Mouse (Mus musculus) kidney, postnatal 0 days (tissue): ENCODE data around the gene Gm42957. TPM values are rescaled to one million over a fixed set of nuclear protein-coding genes. Genes with fewer than 3 reads are reported as not detected.
"Not testable (repeated sequence)": the region's sequence is repeated elsewhere in the genome, so short reads cannot be mapped to it uniquely, and the experiment has no call there.

Source experiments
- ATAC-seq: fragments of 200-750 bp; cut with Nextera tagmentation; replicated peaks from 2 replicates; pipeline ENCODE4 v1.8.0; 2017; ENCODE audit warnings: low read depth, moderate number of reproducible peaks, moderate TSS enrichment, moderate library complexity; ENCODE audit not compliant: low FRiP score
- DNase-seq: peaks from one replicate; pipeline ENCODE4 v3.0.0-alpha.2; 2016; ENCODE audit warnings: low spot score
- H3K27ac ChIP-seq: fragments of 300-500 bp; sonication (generic); 2 replicates; pipeline ENCODE4 v1.5.1; 2014; ENCODE audit warnings: mild to moderate bottlenecking
- H3K27me3 ChIP-seq: fragments of 300-500 bp; sonication (generic); 2 replicates; pipeline ENCODE4 v1.6.1; 2014; ENCODE audit warnings: low read length, mixed read lengths; ENCODE audit not compliant: insufficient read depth
- H3K36me3 ChIP-seq: fragments of 300-500 bp; sonication (generic); 2 replicates; pipeline ENCODE4 v1.6.1; 2014; ENCODE audit warnings: low read length, mixed read lengths; ENCODE audit not compliant: insufficient read depth
- H3K4me1 ChIP-seq: fragments of 300-500 bp; sonication (generic); replicated peaks from 2 replicates; pipeline ENCODE4 v1.6.1; 2014; ENCODE audit warnings: antibody characterized with exemption, low read length, mixed read lengths; ENCODE audit not compliant: insufficient read depth
- H3K4me2 ChIP-seq: fragments of 300-500 bp; sonication (generic); 2 replicates; pipeline ENCODE4 v1.6.1; 2014; ENCODE audit warnings: mild to moderate bottlenecking, low read length, moderate library complexity, mixed read lengths
- H3K4me3 ChIP-seq: fragments of 300-500 bp; sonication (generic); replicated peaks from 2 replicates; pipeline ENCODE4 v1.5.1; 2014; ENCODE audit warnings: low read depth, low read length
- H3K9ac ChIP-seq: fragments of 300-500 bp; sonication (generic); 2 replicates; pipeline ENCODE4 v1.6.1; 2014; ENCODE audit warnings: low read depth, low read length
- H3K9me3 ChIP-seq: fragments of 300-500 bp; sonication (generic); replicated peaks from 2 replicates; pipeline ENCODE4 v1.6.1; 2016; ENCODE audit warnings: low read length, inconsistent platforms, mixed read lengths
- CTCF ChIP-seq: IDR thresholded peaks from 2 replicates; pipeline ENCODE4 v1.5.1; 2016; ENCODE audit warnings: antibody characterized with exemption, low read depth, mild to moderate bottlenecking, moderate library complexity
- WGBS: fragments of 180-500 bp; shearing (Covaris S2); extraction: QIAGEN DNeasy Blood & Tissue Kit; methylation state at CpG from one replicate; pipeline ENCODE4 v1.1.7; 2014; 5-methylcytosine and 5-hydroxymethylcytosine counted together
- polyA plus RNA-seq: library from polyadenylated mRNA; unstranded; fragments of >200 nt; fragmentation: Nextera tagmentation; extraction: Ambion mirVana; gene quantifications from 2 replicates; pipeline ENCODE4 v1.2.1, GENCODE M21; 2015

Gene Gm42957
- polyA plus RNA-seq, 1 experiment from 2014 or later: not detected

DNA sequence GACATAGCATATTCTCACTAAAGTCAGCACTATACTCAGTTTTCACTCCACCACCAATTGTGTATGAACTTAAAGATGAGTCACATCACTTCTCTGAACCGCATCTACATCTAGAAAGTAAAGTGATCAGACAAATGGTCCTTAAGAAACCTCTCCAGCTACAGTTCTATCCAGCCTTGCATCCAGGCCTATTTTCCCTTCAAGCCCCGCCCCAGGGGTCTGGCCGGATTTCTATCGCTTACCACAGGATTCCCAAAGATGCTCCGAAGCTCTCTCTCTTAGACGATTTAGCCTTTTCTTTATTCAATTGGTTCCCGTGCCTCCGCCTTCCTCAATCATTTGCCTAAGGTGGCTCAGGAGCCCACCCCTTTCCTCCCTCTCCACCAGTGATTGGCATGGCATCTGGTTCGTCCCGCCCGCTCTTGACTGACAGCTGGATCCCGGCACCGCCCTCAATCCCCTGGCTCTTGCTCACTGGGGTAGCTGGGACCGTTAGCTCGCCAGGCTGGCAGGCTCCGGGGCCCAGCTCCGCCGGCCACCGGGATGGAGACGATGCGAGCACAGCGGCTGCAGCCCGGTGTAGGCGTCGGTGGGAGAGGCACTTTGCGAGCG lies 34.5 kb upstream of the Gm42957 start, which contains the start of gene Lix1l:
Gene Lix1l (plus strand): TSS at position 511 of the 612 bp plus-strand sequence.
- H3K4me1 ChIP-seq: peaks cover 25% of the 10 kb centered on the region
- no peaks in the 10 kb centered on the region for H3K9me3 ChIP-seq
- DNase-seq (peak; percentile 100), ATAC-seq (peak; percentile 90)
- H3K4me2 ChIP-seq: peak within 1 kb of the TSS; percentile 84
- peak within 1 kb of the TSS; percentile 95 for H3K27ac ChIP-seq
- 0 out of 2 replicates have a peak, but pooled peaks cover 2% of the 10 kb centered on the region for H3K27me3 ChIP-seq
- peak within 1 kb of the TSS; percentile 72 for H3K4me3 ChIP-seq
- no peak for TF ChIP-seq CTCF
- H3K9ac ChIP-seq: peak within 1 kb of the TSS; percentile 81
- H3K36me3 ChIP-seq: no peaks in the 10 kb centered on the region
- 1% methylated on average over 27 of the region's 27 CpGs for WGBS

DNA sequence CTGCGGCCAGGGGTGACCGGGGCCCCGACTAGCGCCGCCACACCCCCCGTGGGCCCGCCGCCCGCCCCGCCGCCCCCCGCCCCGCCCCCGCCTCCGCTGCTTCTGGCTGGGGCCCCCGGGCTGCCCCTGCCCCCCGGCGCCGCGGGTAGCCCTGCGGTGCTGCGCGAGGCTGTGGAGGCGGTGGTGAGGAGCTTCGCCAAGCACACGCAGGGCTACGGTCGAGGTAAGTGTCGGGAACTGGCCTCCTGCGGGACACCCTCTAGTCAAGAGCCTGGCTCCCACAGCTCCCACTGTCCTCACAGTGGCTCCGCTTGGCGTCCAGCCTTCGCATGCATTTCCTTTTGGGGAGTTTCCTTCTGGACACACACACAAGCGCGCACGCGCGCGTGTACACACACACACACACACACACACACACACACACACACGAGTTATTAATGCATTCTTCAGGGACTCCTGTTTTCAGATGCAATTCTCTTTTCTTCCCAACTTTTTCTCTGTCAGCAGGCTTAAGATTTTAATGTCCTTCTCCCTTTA lies 34.0 kb upstream of the Gm42957 start:
- peak; percentile 50 for ATAC-seq

GRCm38 (mm10) chr3:96601941-96602703 lies 33.2 kb upstream of the Gm42957 start:
- DNase-seq: peak; percentile 63
- 20% methylated on average over 10 of the region's 10 CpGs for WGBS

More for the DNA sequence above, 34.0 kb upstream of the Gm42957 start:
- Histone ChIP-seq H3K36me3 (no peaks in the 10 kb centered on the region), H3K4me2 (peak overlapping the region; percentile 84), H3K9me3 (no peaks in the 10 kb centered on the region), H3K4me1 (peaks cover 21% of the 10 kb centered on the region), H3K27me3 (no peaks in the 10 kb centered on the region), H3K27ac (peak overlapping the region; percentile 95), H3K9ac (peak overlapping the region; percentile 81), H3K4me3 (peak overlapping the region; percentile 72)
- WGBS: 2% methylated on average over 24 of the region's 40 CpGs
- no peak for TF ChIP-seq CTCF
- DNase-seq: peak; percentile 84

DNA sequence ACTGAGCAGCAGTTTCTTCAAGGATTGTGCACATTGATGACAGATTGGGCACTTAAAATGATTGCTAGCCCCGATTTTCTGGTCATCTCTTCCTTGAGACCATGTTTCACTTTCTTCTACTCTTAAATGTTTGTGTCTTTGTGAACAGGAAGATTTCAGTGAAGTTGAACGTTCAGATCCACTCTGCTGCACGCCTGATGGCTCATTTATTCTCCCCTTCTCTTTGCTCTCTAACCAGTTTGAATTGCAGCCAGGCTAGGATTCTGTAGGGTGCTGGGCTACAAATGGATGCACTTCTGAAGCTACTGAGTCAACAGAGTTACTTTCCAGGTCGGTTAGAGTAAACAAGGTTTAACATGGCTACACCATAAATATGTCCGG lies 32.6 kb upstream of the Gm42957 start:
- Histone ChIP-seq H3K27ac (peak overlapping the region; percentile 95), H3K4me1 (peaks cover 9% of the 10 kb centered on the region), H3K9me3 (no peaks in the 10 kb centered on the region), H3K27me3 (no peaks in the 10 kb centered on the region), H3K4me2 (peak overlapping the region; percentile 84), H3K36me3 (no peaks in the 10 kb centered on the region), H3K9ac (peak overlapping the region; percentile 81; the same call in 1 of the 2 replicates), H3K4me3 (peak overlapping the region; percentile 72)
- DNase-seq (no peak), ATAC-seq (no peak)
- 9% methylated on average over 5 of the region's 5 CpGs for WGBS
- no peak for TF ChIP-seq CTCF

More at GRCm38 (mm10) chr3:96601941-96602703, 33.2 kb upstream of the Gm42957 start:
- ATAC-seq: no peak
- Histone ChIP-seq H3K27me3 (no peaks in the 10 kb centered on the region), H3K9ac (peak overlapping the region; percentile 81), H3K4me1 (peaks cover 13% of the 10 kb centered on the region), H3K4me2 (peak overlapping the region; percentile 84), H3K27ac (peak overlapping the region; percentile 95), H3K9me3 (no peaks in the 10 kb centered on the region), H3K4me3 (peak overlapping the region; percentile 72), H3K36me3 (no peaks in the 10 kb centered on the region)
- no peak for TF ChIP-seq CTCF

- peak overlapping the region; percentile 81; the same call in 1 of the 2 replicates for H3K9ac ChIP-seq
- 0 out of 2 replicates have a peak overlapping the region, but pooled peaks have one; percentile 95 for H3K27ac ChIP-seq
- DNase-seq: no peak
Observed at GRCm38 (mm10) chr3:96603311-96603710, 32.0 kb upstream of the Gm42957 start.

GRCm38 (mm10) chr3:96606007-96606406 lies 29.3 kb upstream of the Gm42957 start:
- H3K4me1 ChIP-seq, H3K9ac ChIP-seq, H3K9me3 ChIP-seq, H3K27me3 ChIP-seq, H3K27ac ChIP-seq, H3K36me3 ChIP-seq, H3K4me2 ChIP-seq, ATAC-seq, H3K4me3 ChIP-seq, DNase-seq: not testable (repeated sequence)
- WGBS: 94% methylated on average over 4 of the region's 4 CpGs

More at GRCm38 (mm10) chr3:96603311-96603710, 32.0 kb upstream of the Gm42957 start:
- Histone ChIP-seq H3K9me3 (no peaks in the 10 kb centered on the region), H3K27me3 (no peaks in the 10 kb centered on the region), H3K4me2 (peak overlapping the region; percentile 84), H3K36me3 (no peaks in the 10 kb centered on the region), H3K4me1 (peaks cover 6% of the 10 kb centered on the region; the same call in 1 of the 2 replicates), H3K4me3 (peak overlapping the region; percentile 72; the same call in 1 of the 2 replicates)
- WGBS: 57% methylated on average over 5 of the region's 5 CpGs
- no peak for ATAC-seq
- TF ChIP-seq CTCF: no peak
